Mouse (Mus musculus): Measurements from ENCODE around the gene Tbc1d2b.

DNA sequence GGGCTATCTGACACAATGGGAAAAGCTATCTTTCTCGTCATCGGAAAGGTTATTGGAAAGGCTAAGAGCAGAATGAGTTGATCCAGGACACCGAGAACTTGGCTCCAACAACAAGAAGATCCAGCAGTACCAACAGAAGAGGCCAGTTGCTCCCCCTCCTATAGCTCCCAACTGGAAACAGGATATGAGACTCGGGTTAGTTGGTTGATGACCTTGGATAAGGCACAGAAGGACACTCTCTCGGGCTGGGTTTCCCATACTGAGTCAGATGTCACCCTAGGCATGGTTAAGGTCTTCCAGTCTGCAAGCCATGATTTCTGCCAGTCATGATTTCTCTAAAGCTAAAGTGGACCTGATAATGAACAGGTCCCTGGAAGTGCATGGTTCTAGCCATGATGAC is 35.8 kb downstream of the Tbc1d2b start:
- TF ChIP-seq POLR2A (IDR thresholded peaks at IDR 0.05; ENCODE audit: borderline replicate concordance, control insufficient read depth, low read depth, low read length) = no peak
- TF ChIP-seq CTCF (IDR thresholded peaks at IDR 0.05; ENCODE audit: control insufficient read depth, insufficient read depth, low read length) = no peak
